Mouse (Mus musculus) spleen, adult 12 weeks (tissue): ENCODE measurements around the gene Gpat3.

Experiments
- DNase-seq: peaks from one replicate; pipeline ENCODE4 v3.0.0; 2022; ENCODE audit warnings: low spot score

Gene Gpat3

DNA sequence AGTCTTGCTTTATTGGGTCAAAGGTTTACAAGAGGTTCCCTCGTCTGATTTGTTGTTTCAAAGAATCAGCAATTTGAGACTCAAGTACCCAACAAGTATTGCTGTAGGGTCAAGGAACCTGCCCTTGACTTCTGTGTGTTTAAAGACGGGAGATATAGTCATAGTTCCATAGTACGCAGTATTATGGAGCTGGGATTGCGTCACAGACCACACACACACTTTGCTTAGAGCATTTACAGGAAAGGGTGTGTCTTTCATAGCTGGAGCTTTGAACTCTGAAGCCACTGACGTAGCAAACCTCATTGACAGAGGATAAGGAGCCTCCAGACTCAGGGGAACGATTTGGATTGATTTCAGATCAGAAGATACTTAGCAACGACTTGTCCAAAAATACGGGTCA is 70.9 kb downstream of the Gpat3 start:
- DNase-seq, result no peak

DNA sequence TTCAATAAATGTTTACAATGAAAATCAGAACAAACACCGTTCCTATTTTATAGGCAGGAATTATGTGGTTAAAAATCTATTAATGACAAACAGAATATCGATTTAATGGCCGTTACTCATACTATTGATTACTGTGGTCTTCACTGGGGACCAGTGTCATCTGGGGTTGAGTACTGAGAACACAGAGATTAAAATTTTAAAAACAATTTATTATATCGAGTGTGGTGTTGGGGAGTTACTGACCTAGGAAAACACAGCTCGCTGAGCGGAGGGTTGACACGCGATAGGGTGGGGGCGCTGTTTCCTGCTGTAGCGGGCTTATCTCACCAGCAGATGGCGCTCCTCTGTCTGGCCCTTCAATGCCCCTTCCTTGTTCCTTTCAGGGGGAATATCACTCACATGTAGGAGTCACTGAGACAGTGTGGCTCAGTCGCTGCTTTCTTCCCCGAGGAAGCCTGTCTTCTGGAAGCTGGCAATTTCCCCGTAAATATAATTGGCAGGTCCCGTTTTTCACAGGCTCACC is 71.8 kb downstream of the Gpat3 start:
- peak; percentile 18 for DNase-seq

DNA sequence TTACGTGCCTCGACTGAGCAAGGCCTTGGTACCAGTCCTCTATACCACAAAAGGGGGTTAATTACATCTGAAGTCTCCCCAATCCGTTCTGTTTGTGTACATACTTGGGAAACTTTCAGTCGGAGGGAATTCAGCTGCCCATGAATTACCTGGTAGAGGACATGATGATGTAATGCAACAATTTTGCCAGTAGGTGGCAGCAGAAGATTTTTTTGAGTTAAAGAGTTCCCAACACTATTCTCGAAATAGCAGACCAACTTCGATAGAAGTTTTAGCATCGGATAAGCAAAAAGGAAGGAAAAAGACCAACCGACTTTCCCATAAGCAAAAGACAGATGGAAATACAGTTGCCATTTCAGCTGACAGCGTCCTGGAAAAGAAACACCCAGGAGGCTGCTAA is 73.6 kb downstream of the Gpat3 start:
- no peak for DNase-seq

DNA sequence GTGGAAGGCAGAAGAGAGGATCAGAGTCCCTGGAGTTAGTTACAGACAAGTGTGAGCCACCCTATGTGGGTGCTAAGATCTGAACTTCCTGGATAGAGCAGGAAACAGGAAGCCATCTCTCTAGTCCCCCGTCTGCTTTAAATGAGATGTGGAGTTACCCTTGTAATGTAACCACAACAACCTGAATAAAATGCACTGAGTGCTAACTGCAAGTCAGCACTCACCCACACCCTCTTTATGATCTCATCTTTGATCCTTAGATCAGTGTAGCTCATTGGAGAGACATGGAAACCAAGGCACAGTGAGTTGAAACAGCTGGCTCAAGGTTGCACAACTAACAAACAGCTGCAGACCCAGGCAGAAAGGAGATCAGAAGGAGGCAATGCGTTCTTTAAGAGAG is 84.2 kb downstream of the Gpat3 start:
- no peak for DNase-seq

DNA sequence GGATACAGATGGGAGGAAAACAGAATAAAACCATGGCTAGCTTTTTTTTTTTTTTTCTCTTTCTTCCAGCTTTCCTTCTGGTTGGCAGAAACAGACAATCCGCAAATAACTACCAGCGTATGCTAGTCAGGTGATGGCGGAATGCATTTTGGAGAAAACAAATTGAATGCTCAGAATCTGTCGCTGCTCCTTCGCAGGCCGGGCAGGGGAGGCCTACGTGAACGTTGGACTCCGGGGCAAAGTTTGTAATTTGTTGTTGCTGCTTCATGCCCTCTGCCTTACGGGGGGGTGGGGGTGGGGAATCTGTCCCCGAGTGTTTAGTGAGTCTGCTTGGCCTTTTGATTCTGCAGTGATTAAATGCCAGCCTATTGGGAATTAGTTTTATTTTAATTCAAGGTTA is 98.2 kb downstream of the Gpat3 start:
- DNase-seq, result no peak

DNA sequence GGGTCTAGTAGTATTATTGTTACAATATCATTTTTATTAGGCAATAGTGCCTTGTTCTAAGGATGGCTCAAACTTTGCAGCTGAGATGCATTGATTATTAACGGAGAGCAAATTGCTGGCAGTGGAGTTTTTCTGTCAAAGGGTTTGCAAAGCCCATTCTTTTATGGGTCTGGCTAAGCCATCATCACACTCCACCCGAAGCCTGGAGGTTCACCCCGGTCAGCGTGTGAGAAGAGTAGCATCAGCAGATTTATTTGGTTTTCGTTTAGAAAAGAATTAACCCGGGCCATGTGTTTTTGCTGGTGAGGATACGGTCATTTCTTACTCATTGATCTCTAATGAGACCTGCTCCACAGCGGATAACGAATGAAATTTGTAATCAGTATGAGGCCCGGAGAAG is 99.8 kb downstream of the Gpat3 start:
- no peak for DNase-seq
